Mouse (Mus musculus) heart, adult 2 months (tissue): ENCODE measurements around the gene Nelfb. TPM values are rescaled to one million over a fixed set of nuclear protein-coding genes. Genes with fewer than 3 reads are reported as not detected.

Experiments used
- DNase-seq, 2 experiments: peaks; one replicate each; pipeline ENCODE4 v3.0.0; 2021
- H3K27ac ChIP-seq: fragments of 200-600 bp; 2 replicates; pipeline ENCODE4 v1.8.1; 2022
- H3K27me3 ChIP-seq: fragments of 200-500 bp; 2 replicates; pipeline ENCODE4 v1.6.1; 2012; ENCODE audit warnings: mild to moderate bottlenecking, low read length, inconsistent platforms, mixed read lengths; ENCODE audit not compliant: control insufficient read depth, insufficient read depth
- H3K36me3 ChIP-seq: fragments of 200-500 bp; 2 replicates; pipeline ENCODE4 v1.6.1; 2012; ENCODE audit warnings: low read length, inconsistent platforms; ENCODE audit not compliant: control insufficient read depth, insufficient read depth
- H3K4me1 ChIP-seq: fragments of 200-500 bp; 2 replicates; pipeline ENCODE4 v1.6.1; 2011; ENCODE audit warnings: low read length; ENCODE audit not compliant: control insufficient read depth, insufficient read depth
- H3K4me3 ChIP-seq: fragments of 200-600 bp; 2 replicates; pipeline ENCODE4 v1.8.1; 2022
- H3K79me2 ChIP-seq: fragments of 200-500 bp; replicated peaks from 2 replicates; pipeline ENCODE4 v1.6.1; 2012; ENCODE audit warnings: mild to moderate bottlenecking, inconsistent platforms, low read length, moderate library complexity, mixed read lengths; ENCODE audit not compliant: control insufficient read depth, insufficient read depth
- H3K9ac ChIP-seq: fragments of 200-500 bp; 2 replicates; pipeline ENCODE4 v1.6.1; 2012; ENCODE audit warnings: low read depth, mild to moderate bottlenecking, control low read depth, inconsistent platforms, low read length, mixed read lengths
- CTCF ChIP-seq: fragments of 200-600 bp; IDR thresholded peaks from 2 replicates; pipeline ENCODE4 v1.8.1; 2022; ENCODE audit warnings: antibody characterized with exemption, mild to moderate bottlenecking, moderate library complexity
- EP300 ChIP-seq: fragments of 200-500 bp; IDR thresholded peaks from 2 replicates; pipeline ENCODE4 v1.6.1; 2011; ENCODE audit warnings: low read depth, low read length, control low read depth; ENCODE audit not compliant: insufficient read depth
- POLR2A ChIP-seq: fragments of 200-500 bp; IDR thresholded peaks from 2 replicates; pipeline ENCODE4 v1.6.1; 2011; ENCODE audit warnings: mild to moderate bottlenecking, low read depth, low read length, control low read depth; ENCODE audit not compliant: insufficient read depth
- WGBS: fragments of 180-500 bp; shearing (Covaris S2); methylation state at CpG from one replicate; pipeline ENCODE4 v1.1.7; 2018; 5-methylcytosine and 5-hydroxymethylcytosine counted together
- intact Hi-C: fragments of 180-260 bp; cut with DNase I; formaldehyde crosslinking; loops from one replicate; pipeline ENCODE4 v1.15.1; 2025
- polyA plus RNA-seq: library from polyadenylated mRNA; depleted of rRNA; stranded (reverse); fragments of >200 nt; gene quantifications from 2 replicates; pipeline ENCODE4 v1.2.3, GENCODE M21; 2012
- total RNA-seq, 2 experiments: library from RNA; stranded (reverse); gene quantifications; 2 replicates each; pipeline ENCODE4 v1.2.3; 2021

Nelfb gene
- total and polyA plus RNA-seq, 3 experiments = 37.4 to 47.0 (median 37.4) TPM

DNA sequence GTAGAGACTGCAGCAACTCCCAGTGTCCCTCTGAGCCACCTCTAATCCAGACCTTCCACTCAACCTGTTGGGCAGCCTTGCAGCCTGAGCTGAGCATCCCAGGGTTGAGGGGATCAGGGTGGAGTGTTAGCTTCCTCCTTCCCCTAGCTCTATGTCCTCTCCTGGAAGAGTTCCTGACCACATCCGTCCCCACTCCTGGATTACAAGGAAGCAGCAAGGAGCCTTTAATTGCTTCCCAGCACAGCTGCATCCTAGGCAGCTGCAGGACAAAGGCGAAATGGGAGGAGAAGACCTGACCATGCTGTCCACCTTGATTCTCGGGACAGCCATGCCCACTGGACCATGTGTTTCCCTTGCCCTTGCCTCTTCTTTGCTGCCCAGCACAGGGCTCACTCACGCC lies 34.2 kb downstream of the Nelfb start:
- intact Hi-C loops = loop anchor here (1.0 kb wide), 1 partner anchor 14 kb away; no protein-coding TSS in a partner anchor
- TF ChIP-seq EP300 (0 out of 2 replicates have a peak, but pooled peaks have one; percentile 42), CTCF (no peak)
- no peaks in the 10 kb centered on the region for H3K36me3 ChIP-seq
- H3K9ac ChIP-seq = peak overlapping the region; percentile 52
- no peaks in the 10 kb centered on the region for H3K27me3 ChIP-seq
- DNase-seq = peak; percentile 33 to 42
- H3K79me2 ChIP-seq = no peaks in the 10 kb centered on the region
- peak overlapping the region; percentile 86 for H3K27ac ChIP-seq
- peak overlapping the region; percentile 24; the same call in 1 of the 2 replicates for H3K4me3 ChIP-seq
- 37% methylated on average over 4 of the region's 4 CpGs for WGBS
- H3K4me1 ChIP-seq = peaks cover 26% of the 10 kb centered on the region

DNA sequence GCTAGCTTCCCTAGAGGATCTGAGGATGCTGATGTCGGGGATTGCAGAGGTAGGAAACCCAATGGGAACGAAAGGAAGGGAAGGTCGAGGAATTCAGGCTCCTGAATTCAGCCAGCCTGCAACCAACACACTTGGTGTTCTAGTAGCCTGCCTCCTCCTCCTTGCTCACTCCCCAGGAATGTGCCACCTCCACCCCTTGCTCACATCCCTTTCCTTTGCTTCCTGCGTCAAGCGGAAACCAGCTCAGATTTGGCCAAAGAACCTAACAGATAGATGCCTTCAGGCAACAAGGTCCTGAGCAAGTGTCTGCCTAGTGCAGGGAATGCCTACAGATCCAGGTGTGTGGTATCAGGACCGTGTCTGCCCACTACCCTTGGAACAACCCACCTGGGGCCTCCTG lies 34.7 kb downstream of the Nelfb start:
- Histone ChIP-seq H3K4me3 (peak overlapping the region; percentile 15; the same call in 1 of the 2 replicates), H3K4me1 (peaks cover 26% of the 10 kb centered on the region), H3K9ac (no peak overlapping the region), H3K79me2 (no peaks in the 10 kb centered on the region), H3K27ac (peak overlapping the region; percentile 86), H3K27me3 (no peaks in the 10 kb centered on the region), H3K36me3 (no peaks in the 10 kb centered on the region)
- 45% methylated on average over 6 of the region's 6 CpGs for WGBS
- intact Hi-C loops = no loop called here
- peak in 1 of 2 experiments; percentile 61 for DNase-seq
- TF ChIP-seq EP300 (peak; percentile 83), CTCF (no peak), POLR2A (peak; percentile 59)

DNA sequence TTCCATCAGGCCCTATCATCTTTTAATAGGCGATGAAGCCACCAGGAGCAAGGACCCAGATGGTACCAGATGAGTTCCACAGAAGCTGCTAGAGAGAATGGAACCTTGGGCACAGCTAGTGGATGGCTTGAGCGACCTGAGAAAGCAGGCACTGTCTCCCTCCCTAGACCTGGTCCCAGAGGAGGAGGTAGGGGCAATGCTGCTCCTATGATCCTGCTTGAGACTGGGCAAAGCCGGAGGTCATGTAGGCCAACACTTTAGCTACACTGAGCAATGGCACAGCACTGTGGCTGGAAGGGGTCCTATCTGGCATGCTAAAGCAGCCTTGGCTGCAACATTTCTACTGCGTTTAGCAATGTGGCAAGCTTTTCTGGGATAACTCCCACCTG lies 35.6 kb downstream of the Nelfb start:
- DNase-seq = peak in 1 of 2 experiments; percentile 20
- WGBS = 88% methylated on average over 4 of the region's 4 CpGs
- intact Hi-C loops = no loop called here
- Histone ChIP-seq H3K27ac (peak overlapping the region; percentile 86), H3K36me3 (no peaks in the 10 kb centered on the region), H3K4me3 (no peak overlapping the region), H3K4me1 (peaks cover 26% of the 10 kb centered on the region), H3K9ac (no peak overlapping the region), H3K27me3 (no peaks in the 10 kb centered on the region), H3K79me2 (no peaks in the 10 kb centered on the region)
- no peak for TF ChIP-seq EP300
- no peak for TF ChIP-seq POLR2A
- no peak for TF ChIP-seq CTCF

DNA sequence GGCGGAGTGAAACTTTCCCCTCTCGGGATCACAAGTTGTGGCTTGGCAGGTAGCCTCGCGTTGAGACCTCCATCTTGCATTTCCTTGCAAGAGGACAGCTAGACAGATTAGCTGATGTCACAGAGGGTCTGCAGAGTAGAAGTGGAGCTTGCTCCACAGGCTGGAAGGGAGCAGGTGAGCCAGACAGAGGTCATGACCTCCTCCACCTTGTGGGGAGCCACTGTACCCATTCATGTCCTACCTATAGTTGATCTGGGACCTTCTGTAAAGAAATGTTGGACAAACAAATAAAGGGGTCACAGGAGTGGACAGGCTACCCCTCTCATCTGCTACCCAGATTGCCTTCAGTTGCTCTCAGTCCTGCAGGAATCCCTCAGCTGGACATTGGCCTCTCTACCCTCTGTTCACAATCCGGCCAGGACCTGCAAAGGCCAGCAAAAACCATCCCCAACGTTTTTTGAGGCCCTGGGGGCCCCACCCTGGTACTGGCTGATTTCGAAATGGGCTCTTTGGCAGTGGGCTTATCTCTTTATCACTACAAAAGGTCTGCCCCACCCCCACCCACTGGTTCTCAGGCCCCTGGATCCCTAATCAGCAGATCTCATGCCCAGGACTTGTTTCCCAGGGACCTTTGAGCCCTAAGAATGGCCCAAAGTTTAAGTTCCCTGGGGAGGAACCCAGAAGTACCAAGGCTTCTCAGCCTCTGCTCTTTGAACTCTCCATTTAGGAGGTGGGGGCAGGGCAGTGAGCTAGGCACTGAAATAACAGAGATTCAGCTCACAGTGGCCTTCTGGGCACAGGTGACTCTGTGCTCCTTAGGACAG lies 36.2 kb downstream of the Nelfb start:
- intact Hi-C loops = no loop called here
- H3K79me2 ChIP-seq = no peaks in the 10 kb centered on the region
- WGBS = 74% methylated on average over 7 of the region's 7 CpGs
- H3K9ac ChIP-seq = no peak overlapping the region
- H3K27me3 ChIP-seq = no peaks in the 10 kb centered on the region
- H3K27ac ChIP-seq = peak overlapping the region; percentile 86
- H3K36me3 ChIP-seq = no peaks in the 10 kb centered on the region
- DNase-seq = no peak
- peaks cover 28% of the 10 kb centered on the region for H3K4me1 ChIP-seq
- no peak for TF ChIP-seq CTCF
- TF ChIP-seq POLR2A = no peak
- H3K4me3 ChIP-seq = no peak overlapping the region

DNA sequence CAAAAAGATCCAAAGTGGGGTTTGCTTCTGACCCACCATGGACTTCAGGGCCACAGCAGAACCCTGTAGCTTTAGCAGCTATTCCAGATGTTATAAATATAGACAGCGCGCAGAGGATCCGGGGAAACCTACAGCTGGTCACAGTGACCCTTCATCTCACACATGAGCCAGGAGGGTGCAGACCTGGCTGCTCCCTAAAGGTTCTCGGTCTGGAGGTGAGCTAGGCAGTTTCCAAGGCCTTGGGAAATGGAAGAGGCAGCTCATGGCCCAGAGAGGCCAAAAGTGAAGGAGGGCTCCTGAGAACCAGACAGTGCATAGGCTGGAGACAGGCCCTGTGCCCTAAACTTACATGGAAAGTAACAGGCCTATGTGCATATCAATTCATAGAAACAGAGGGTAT lies 37.5 kb downstream of the Nelfb start:
- no peak overlapping the region for H3K9ac ChIP-seq
- H3K27ac ChIP-seq = no peak overlapping the region
- no peaks in the 10 kb centered on the region for H3K27me3 ChIP-seq
- intact Hi-C loops = no loop called here
- H3K36me3 ChIP-seq = no peaks in the 10 kb centered on the region
- H3K4me1 ChIP-seq = peaks cover 33% of the 10 kb centered on the region
- TF ChIP-seq EP300 (no peak), POLR2A (no peak), CTCF (no peak)
- H3K79me2 ChIP-seq = no peaks in the 10 kb centered on the region
- no peak for DNase-seq
- 94% methylated on average over 4 of the region's 4 CpGs for WGBS
- no peak overlapping the region for H3K4me3 ChIP-seq

DNA sequence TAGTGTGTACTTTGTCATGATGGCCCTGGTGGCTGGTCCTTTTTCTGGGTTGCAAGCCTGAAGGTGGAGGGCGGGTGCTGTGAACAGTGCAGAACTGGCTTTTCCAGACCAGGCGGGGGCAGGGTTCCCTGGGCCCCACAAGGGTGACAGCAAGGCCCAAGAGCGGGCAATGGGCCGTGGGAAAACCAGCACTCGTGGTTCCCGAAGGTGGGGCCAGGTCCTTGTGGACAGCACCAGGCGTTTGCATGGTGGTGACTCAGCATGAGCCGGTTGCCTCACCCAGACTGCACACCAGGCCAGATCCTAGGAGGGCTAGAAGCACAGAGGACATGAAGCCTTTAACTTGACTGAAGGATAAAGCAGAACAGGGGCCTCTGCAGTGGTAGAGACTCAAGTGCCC lies 38.7 kb downstream of the Nelfb start:
- no peak overlapping the region for H3K9ac ChIP-seq
- H3K36me3 ChIP-seq = no peaks in the 10 kb centered on the region
- TF ChIP-seq EP300 (no peak), CTCF (no peak), POLR2A (no peak)
- peaks cover 28% of the 10 kb centered on the region for H3K4me1 ChIP-seq
- H3K79me2 ChIP-seq = no peaks in the 10 kb centered on the region
- H3K4me3 ChIP-seq = no peak overlapping the region
- no peaks in the 10 kb centered on the region for H3K27me3 ChIP-seq
- WGBS = 80% methylated on average over 8 of the region's 8 CpGs
- DNase-seq = peak in 1 of 2 experiments; percentile 20
- no peak overlapping the region for H3K27ac ChIP-seq
- intact Hi-C loops = no loop called here
